Mouse (Mus musculus) neural tube, embryonic 11.5 days (tissue): ENCODE measurements around the gene Immt. TPM values are rescaled to one million over a fixed set of nuclear protein-coding genes. Genes with fewer than 3 reads are reported as not detected.
A peak's percentile ranks its signal among the peaks of the same experiment; 100 is the strongest.

Experiments used
- ATAC-seq: fragments of 200-750 bp; cut with Nextera tagmentation; 2 replicates; pipeline ENCODE4 v1.8.0; 2017; ENCODE audit warnings: moderate number of reproducible peaks, mild to moderate bottlenecking, moderate TSS enrichment, moderate library complexity; ENCODE audit not compliant: insufficient read depth, low FRiP score, low TSS enrichment
- DNase-seq: peaks from one replicate; pipeline ENCODE4 v3.0.0-alpha.2; 2015; ENCODE audit warnings: low spot score
- H3K27ac ChIP-seq: fragments of 300-500 bp; sonication (generic); 2 replicates; pipeline ENCODE4 v1.5.1; 2014; ENCODE audit warnings: low read depth, mild to moderate bottlenecking, low read length
- H3K27me3 ChIP-seq: fragments of 300-500 bp; sonication (generic); 2 replicates; pipeline ENCODE4 v1.6.1; 2014; ENCODE audit warnings: mild to moderate bottlenecking, low read length, mixed read lengths; ENCODE audit not compliant: control insufficient read depth, insufficient read depth
- H3K36me3 ChIP-seq: fragments of 300-500 bp; sonication (generic); 2 replicates; pipeline ENCODE4 v1.6.1; 2014; ENCODE audit warnings: mild to moderate bottlenecking, low read length, moderate library complexity, mixed read lengths; ENCODE audit not compliant: control insufficient read depth, insufficient read depth
- H3K4me1 ChIP-seq: fragments of 300-500 bp; sonication (generic); 2 replicates; pipeline ENCODE4 v1.6.1; 2014; ENCODE audit warnings: low read length, mixed read lengths; ENCODE audit not compliant: control insufficient read depth, insufficient read depth
- H3K4me2 ChIP-seq: fragments of 300-500 bp; sonication (generic); 2 replicates; pipeline ENCODE4 v1.6.1; 2014; ENCODE audit warnings: low read depth, mild to moderate bottlenecking, moderate library complexity
- H3K4me3 ChIP-seq: fragments of 300-500 bp; sonication (generic); 2 replicates; pipeline ENCODE4 v1.5.1; 2014; ENCODE audit warnings: low read depth, low read length
- H3K9ac ChIP-seq: fragments of 300-500 bp; sonication (generic); 2 replicates; pipeline ENCODE4 v1.6.1; 2014; ENCODE audit warnings: mild to moderate bottlenecking, low read length
- H3K9me3 ChIP-seq: fragments of 300-500 bp; sonication (generic); 2 replicates; pipeline ENCODE4 v1.6.1; 2016; ENCODE audit warnings: low read length; ENCODE audit not compliant: control insufficient read depth
- WGBS: fragments of 180-500 bp; shearing (Covaris S2); extraction: QIAGEN DNeasy Blood & Tissue Kit; methylation state at CpG from one replicate; pipeline ENCODE4 v1.1.7; 2014; 5-methylcytosine and 5-hydroxymethylcytosine counted together
- polyA plus RNA-seq: library from polyadenylated mRNA; unstranded; fragments of >200 nt; fragmentation: Nextera tagmentation; extraction: Ambion mirVana; gene quantifications from 2 replicates; pipeline ENCODE4 v1.2.1, GENCODE M21; 2014

The Immt gene
- polyA plus RNA-seq, 1 experiment from 2014 or later, result 220 TPM

- H3K36me3 ChIP-seq, result no peaks in the 10 kb centered on the region
- H3K27me3 ChIP-seq, result no peaks in the 10 kb centered on the region
- WGBS, result 27% methylated on average over 12 of the region's 12 CpGs
- no peaks in the 10 kb centered on the region for H3K4me1 ChIP-seq
- no peaks in the 10 kb centered on the region for H3K9me3 ChIP-seq
- H3K4me3 ChIP-seq, result no peak overlapping the region
- no peak overlapping the region for H3K27ac ChIP-seq
- ATAC-seq (peak; percentile 90), DNase-seq (peak; percentile 81)
- H3K9ac ChIP-seq, result no peak overlapping the region
- H3K4me2 ChIP-seq, result no peak overlapping the region
Observed at GRCm38 (mm10) chr6:71804061-71804829, 26.9 kb upstream of the Immt start.

GRCm38 (mm10) chr6:71806713-71807112 lies 24.4 kb upstream of the Immt start:
- H3K4me1 ChIP-seq, result no peaks in the 10 kb centered on the region
- H3K9me3 ChIP-seq, result no peaks in the 10 kb centered on the region
- WGBS, result 60% methylated on average over 1 of the region's 1 CpGs
- H3K9ac ChIP-seq, result no peak overlapping the region
- no peak for DNase-seq
- no peaks in the 10 kb centered on the region for H3K27me3 ChIP-seq
- H3K4me3 ChIP-seq, result no peak overlapping the region
- H3K27ac ChIP-seq, result no peak overlapping the region
- no peaks in the 10 kb centered on the region for H3K36me3 ChIP-seq
- no peak for ATAC-seq
- H3K4me2 ChIP-seq, result no peak overlapping the region

GRCm38 (mm10) chr6:71809890-71810289 lies 21.2 kb upstream of the Immt start:
- DNase-seq, result no peak
- no peaks in the 10 kb centered on the region for H3K36me3 ChIP-seq
- no peaks in the 10 kb centered on the region for H3K9me3 ChIP-seq

GRCm38 (mm10) chr6:71812820-71813219 lies 18.3 kb upstream of the Immt start:
- H3K9ac ChIP-seq, result no peak overlapping the region
- no peaks in the 10 kb centered on the region for H3K9me3 ChIP-seq
- no peak overlapping the region for H3K4me2 ChIP-seq
- H3K27ac ChIP-seq, result no peak overlapping the region
- no peaks in the 10 kb centered on the region for H3K4me1 ChIP-seq
- DNase-seq (no peak), ATAC-seq (no peak)
- WGBS, result 83% methylated on average over 2 of the region's 2 CpGs
- H3K4me3 ChIP-seq, result no peak overlapping the region
- H3K27me3 ChIP-seq, result no peaks in the 10 kb centered on the region
- H3K36me3 ChIP-seq, result peaks cover 8% of the 10 kb centered on the region

More at GRCm38 (mm10) chr6:71809890-71810289, 21.2 kb upstream of the Immt start:
- no peak for ATAC-seq
- Histone ChIP-seq H3K27me3 (no peaks in the 10 kb centered on the region), H3K4me2 (no peak overlapping the region), H3K9ac (no peak overlapping the region), H3K27ac (no peak overlapping the region), H3K4me3 (no peak overlapping the region), H3K4me1 (no peaks in the 10 kb centered on the region)
- WGBS, result 95% methylated on average over 9 of the region's 9 CpGs

- no peaks in the 10 kb centered on the region for H3K4me1 ChIP-seq
- ATAC-seq (no peak), DNase-seq (no peak)
- no peak overlapping the region for H3K9ac ChIP-seq
- H3K9me3 ChIP-seq, result no peaks in the 10 kb centered on the region
- H3K36me3 ChIP-seq, result peaks cover 9% of the 10 kb centered on the region
- no peak overlapping the region for H3K4me2 ChIP-seq
- H3K27me3 ChIP-seq, result no peaks in the 10 kb centered on the region
- 90% methylated on average over 5 of the region's 5 CpGs for WGBS
- H3K27ac ChIP-seq, result no peak overlapping the region
- H3K4me3 ChIP-seq, result no peak overlapping the region
Observed at GRCm38 (mm10) chr6:71819764-71820292, 11.3 kb upstream of the Immt start.

- DNase-seq (no peak), ATAC-seq (no peak)
- Histone ChIP-seq H3K27ac (no peak overlapping the region), H3K27me3 (no peaks in the 10 kb centered on the region), H3K4me1 (no peaks in the 10 kb centered on the region), H3K36me3 (no peaks in the 10 kb centered on the region), H3K4me2 (peak overlapping the region; percentile 72), H3K9me3 (no peaks in the 10 kb centered on the region), H3K4me3 (peak overlapping the region; percentile 65), H3K9ac (peak overlapping the region; percentile 66)
- WGBS, result 2% methylated on average over 7 of the region's 7 CpGs
Observed at GRCm38 (mm10) chr6:71823085-71823484, 8.0 kb upstream of the Immt start.

- DNase-seq (peak; percentile 86), ATAC-seq (peak; percentile 89)
- H3K27me3 ChIP-seq, result no peaks in the 10 kb centered on the region
- H3K9me3 ChIP-seq, result no peaks in the 10 kb centered on the region
- H3K4me2 ChIP-seq, result peak overlapping the region; percentile 72
- no peak overlapping the region for H3K27ac ChIP-seq
- peak overlapping the region; percentile 66 for H3K9ac ChIP-seq
- no peaks in the 10 kb centered on the region for H3K36me3 ChIP-seq
- WGBS, result 0% methylated on average over 19 of the region's 19 CpGs
- H3K4me1 ChIP-seq, result no peaks in the 10 kb centered on the region
- H3K4me3 ChIP-seq, result peak overlapping the region; percentile 65
Observed at GRCm38 (mm10) chr6:71823488-71823887, 7.6 kb upstream of the Immt start.

- no peak overlapping the region for H3K27ac ChIP-seq
- WGBS, result 32% methylated on average over 3 of the region's 3 CpGs
- H3K4me2 ChIP-seq, result peak overlapping the region; percentile 50
- no peaks in the 10 kb centered on the region for H3K27me3 ChIP-seq
- DNase-seq, result no peak
- peak overlapping the region; percentile 65 for H3K4me3 ChIP-seq
- no peaks in the 10 kb centered on the region for H3K4me1 ChIP-seq
- H3K9ac ChIP-seq, result no peak overlapping the region; the same call in 1 of the 2 replicates
- no peaks in the 10 kb centered on the region for H3K36me3 ChIP-seq
- ATAC-seq, result no peak
- H3K9me3 ChIP-seq, result no peaks in the 10 kb centered on the region
Observed at GRCm38 (mm10) chr6:71823961-71824360, 7.2 kb upstream of the Immt start.

- H3K9ac ChIP-seq, result no peak within 1 kb of the TSS
- DNase-seq (no peak), ATAC-seq (no peak)
- H3K27me3 ChIP-seq, result no peaks in the 10 kb centered on the region
- H3K27ac ChIP-seq, result no peak within 1 kb of the TSS
- peaks cover under 1% of the 10 kb centered on the region; the same call in 1 of the 2 replicates for H3K4me1 ChIP-seq
- H3K4me3 ChIP-seq, result no peak within 1 kb of the TSS
- H3K36me3 ChIP-seq, result no peaks in the 10 kb centered on the region
- 60% methylated on average over 1 of the region's 1 CpGs for WGBS
- H3K4me2 ChIP-seq, result no peak within 1 kb of the TSS
- H3K9me3 ChIP-seq, result no peaks in the 10 kb centered on the region
Observed at GRCm38 (mm10) chr6:71826869-71827268, 4.3 kb upstream of the Immt start, which contains the start of gene Mrpl35. Gene Mrpl35 (minus strand): TSS chr6:71826969.
